28 mouse cellular contexts compared by ENCODE assay signal in the genomic region with DNA sequence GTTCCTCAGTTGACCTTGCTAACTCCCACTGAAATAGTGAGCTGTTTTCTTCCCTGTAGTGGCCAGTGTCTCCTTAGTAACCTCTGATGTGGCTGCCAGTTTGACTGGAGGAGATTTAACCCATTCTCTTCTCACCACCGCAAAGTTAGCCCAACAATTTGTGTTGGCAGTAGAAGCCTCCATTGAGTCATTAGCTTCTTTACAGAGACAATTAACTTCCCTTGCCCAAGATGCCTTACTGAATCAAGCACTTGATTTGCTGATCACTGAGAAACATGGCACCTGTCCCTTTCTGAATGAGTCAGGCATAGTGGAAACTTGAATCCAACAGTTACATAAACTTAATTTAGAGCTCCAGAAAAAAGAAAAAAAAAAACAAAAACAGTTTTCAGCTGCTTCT. TPM values are rescaled to one million over a fixed set of nuclear protein-coding genes. Genes with fewer than 3 reads are reported as not detected.
DNase-seq lines count a peak whose midpoint lies in the region; ATAC-seq and TF ChIP-seq lines count a peak whose summit lies in the region.
"Had no signal": no experiment of that assay in that cellular context is flagged by ENCODE, and none has a peak within 500 bp of the region (broad histone marks: within the 10 kb centered on the region; RNA-seq: fewer than 3 reads in every experiment).

No protein-coding gene starts in this region.

- intact Hi-C loops in gastrocnemius, postnatal 36 days (cut with DNase I) = no loop called here

- no peaks in the 10 kb centered on the region for H3K79me3 ChIP-seq in C2C12 (ENCODE audit: low read depth)

- H3K4me2 ChIP-seq in midbrain, embryonic 11.5 days = no peak overlapping the region
- H3K4me2 ChIP-seq: embryonic facial prominence, embryonic 15.5 days; heart, embryonic 15.5 days; hindbrain, embryonic 12.5 days; limb, embryonic 15.5 days; liver, embryonic 13.5 days; midbrain, embryonic 15.5 days; neural tube, embryonic 15.5 days; stomach, embryonic 15.5 days had no signal

- peak; percentile 9 for DNase-seq in gastrocnemius, postnatal 25 days
- no peak for DNase-seq in gastrocnemius, postnatal 36 days
- DNase-seq in 3134 (ENCODE audit: extremely low read depth, insufficient read length, low spot score) = peak; percentile 45
- peak; percentile 32 for DNase-seq in adipocyte (ENCODE audit: low spot score)
- no peak for DNase-seq in cerebellum, adult 18-20 months
- DNase-seq in B cell, adult 2 months = no peak
- no peak for DNase-seq in midbrain, embryonic 11.5 days (ENCODE audit: low spot score, missing footprints)
- DNase-seq: adrenal gland, postnatal 10 days; cerebellum, adult 2 months; cerebellum, postnatal 14 days; kidney, adult 11 months; kidney, postnatal 14 days; liver, embryonic 13.5 days; lung, adult 18-20 months; retina, postnatal 1 day; right cerebral cortex, postnatal 25 days had no signal

- no peak for ATAC-seq in midbrain, embryonic 11.5 days (ENCODE audit: low FRiP score)
- ATAC-seq: forebrain, embryonic 14.5 days; lung, postnatal 0 days; midbrain, embryonic 15.5 days had no signal

- no peaks in the 10 kb centered on the region for H3K79me2 ChIP-seq in C2C12 (ENCODE audit: control insufficient read depth, insufficient read depth)

- 84% methylated on average over 1 of the region's 1 CpGs for whole genome bisulfite sequencing in midbrain, embryonic 11.5 days

- no peak overlapping the region for H3K4me3 ChIP-seq in C2C12 (ENCODE audit: insufficient read depth, poor library complexity, severe bottlenecking)
- H3K4me3 ChIP-seq in midbrain, embryonic 11.5 days (ENCODE audit: low read depth, low read length) = no peak overlapping the region
- H3K4me3 ChIP-seq: embryonic facial prominence, embryonic 10.5 days; embryonic facial prominence, embryonic 15.5 days; heart, embryonic 15.5 days; hindbrain, embryonic 12.5 days; limb, embryonic 10.5 days; limb, embryonic 15.5 days; liver, embryonic 13.5 days; midbrain, embryonic 15.5 days; neural tube, embryonic 15.5 days; stomach, embryonic 15.5 days had no signal

- H3ac ChIP-seq in C2C12 (ENCODE audit: control insufficient read depth, insufficient read length, low read depth) = no peak overlapping the region

- no peak for TF ChIP-seq CTCF in C2C12 (IDR thresholded peaks at IDR 0.05; ENCODE audit: control insufficient read depth, insufficient read depth, insufficient read length)

- no peak overlapping the region for H3K27ac ChIP-seq in midbrain, embryonic 11.5 days (ENCODE audit: low read depth, low read length)
- H3K27ac ChIP-seq: embryonic facial prominence, embryonic 10.5 days; embryonic facial prominence, embryonic 15.5 days; heart, embryonic 15.5 days; hindbrain, embryonic 12.5 days; limb, embryonic 10.5 days; limb, embryonic 15.5 days; liver, embryonic 13.5 days; midbrain, embryonic 15.5 days; neural tube, embryonic 15.5 days; stomach, embryonic 15.5 days had no signal

- H3K36me3 ChIP-seq in C2C12 (ENCODE audit: control insufficient read depth, insufficient read depth) = no peaks in the 10 kb centered on the region
- no peaks in the 10 kb centered on the region for H3K36me3 ChIP-seq in midbrain, embryonic 11.5 days (ENCODE audit: control insufficient read depth, insufficient read depth, low read length)
- H3K36me3 ChIP-seq: embryonic facial prominence, embryonic 10.5 days; embryonic facial prominence, embryonic 15.5 days; heart, embryonic 15.5 days; hindbrain, embryonic 12.5 days; limb, embryonic 10.5 days; limb, embryonic 15.5 days; liver, embryonic 13.5 days; midbrain, embryonic 15.5 days; neural tube, embryonic 15.5 days; stomach, embryonic 15.5 days had no signal

- H3K9ac ChIP-seq in midbrain, embryonic 11.5 days (ENCODE audit: low read length) = no peak overlapping the region
- H3K9ac ChIP-seq: embryonic facial prominence, embryonic 15.5 days; heart, embryonic 15.5 days; hindbrain, embryonic 12.5 days; limb, embryonic 15.5 days; liver, embryonic 13.5 days; midbrain, embryonic 15.5 days; neural tube, embryonic 15.5 days; stomach, embryonic 15.5 days had no signal

- H3K27me3 ChIP-seq in C2C12 (ENCODE audit: control insufficient read depth, insufficient read depth, insufficient read length) = no peaks in the 10 kb centered on the region
- no peaks in the 10 kb centered on the region for H3K27me3 ChIP-seq in midbrain, embryonic 11.5 days (ENCODE audit: control insufficient read depth, insufficient read depth, low read length)
- H3K27me3 ChIP-seq: embryonic facial prominence, embryonic 15.5 days; heart, embryonic 15.5 days; hindbrain, embryonic 12.5 days; limb, embryonic 15.5 days; liver, embryonic 13.5 days; midbrain, embryonic 15.5 days; neural tube, embryonic 15.5 days; stomach, embryonic 15.5 days had no signal

- no peaks in the 10 kb centered on the region for H3K9me3 ChIP-seq in midbrain, embryonic 11.5 days (ENCODE audit: control insufficient read depth, low read length)
- H3K9me3 ChIP-seq: embryonic facial prominence, embryonic 10.5 days; embryonic facial prominence, embryonic 15.5 days; heart, embryonic 15.5 days; hindbrain, embryonic 12.5 days; limb, embryonic 10.5 days; limb, embryonic 15.5 days; liver, embryonic 13.5 days; midbrain, embryonic 15.5 days; neural tube, embryonic 15.5 days; stomach, embryonic 15.5 days had no signal

- H3K4me1 ChIP-seq in midbrain, embryonic 11.5 days (ENCODE audit: control insufficient read depth, insufficient read depth, low read length) = no peaks in the 10 kb centered on the region
- H3K4me1 ChIP-seq: embryonic facial prominence, embryonic 10.5 days; embryonic facial prominence, embryonic 15.5 days; heart, embryonic 15.5 days; hindbrain, embryonic 12.5 days; limb, embryonic 10.5 days; limb, embryonic 15.5 days; liver, embryonic 13.5 days; midbrain, embryonic 15.5 days; neural tube, embryonic 15.5 days; stomach, embryonic 15.5 days had no signal

TF ChIP-seq in C2C12, 6 proteins besides CTCF, POLR2A, EP300 and RAD21:
- no peak for TF ChIP-seq FOSL1 (IDR thresholded peaks at IDR 0.05; ENCODE audit: insufficient read depth, low read length, poor library complexity, severe bottlenecking)
- TF ChIP-seq MYOD1 (IDR thresholded peaks at IDR 0.05; ENCODE audit: control insufficient read depth, insufficient read length, low read depth) = peak; percentile 63
- TF ChIP-seq USF1 (IDR thresholded peaks at IDR 0.05; ENCODE audit: low read depth) = no peak
- TF ChIP-seq MYOG (IDR thresholded peaks at IDR 0.05; ENCODE audit: control insufficient read depth, extremely low read depth, insufficient read length) = no peak
- no peak for TF ChIP-seq MAX (IDR thresholded peaks at IDR 0.05)
- TF ChIP-seq CEBPB (IDR thresholded peaks at IDR 0.05; ENCODE audit: low read depth) = no peak

RNA-seq across cellular contexts. Expression of gene Acyp2, which starts 40.0 kb away (rescaled TPM):
- 100 to 1,000 TPM; 105 to 111 TPM for total RNA-seq in gastrocnemius, postnatal 25 days (2021)
- total RNA-seq in gastrocnemius, postnatal 36 days (2021) = 100 to 1,000 TPM; 109 to 127 TPM
- polyA plus RNA-seq in C2C12 (2012; fragmentation: generic; extraction: Trizol) = 4.8 TPM
- polyA plus RNA-seq in midbrain, embryonic 11.5 days (2014; fragmentation: Nextera tagmentation; extraction: Ambion mirVana) = 14.2 and 14.5 TPM in 2 replicates

Comparison
In these comparisons a context has a peak if more than half of its experiments do, and no peak if none do; other contexts are left out.
1. DNase-seq: peak in gastrocnemius, postnatal 25 days (single experiment), 3134 (single experiment) and adipocyte (single experiment); none in gastrocnemius, postnatal 36 days (0 of 2), cerebellum, adult 18-20 months (0 of 2), B cell, adult 2 months (0 of 2) and midbrain, embryonic 11.5 days (single experiment).